Comparison of ENCODE assay signal across 14 mouse cellular contexts in genomic region chrX:94125950-94126349, GRCm38 (mm10).
"Had no signal": no experiment of that assay in that cellular context is flagged by ENCODE, and none has a peak within 500 bp of the region (broad histone marks: within the 10 kb centered on the region; RNA-seq: fewer than 3 reads in every experiment).

No protein-coding gene starts in this region.

- H3K4me1 ChIP-seq: midbrain, embryonic 10.5 days; midbrain, embryonic 12.5 days; neural tube, embryonic 15.5 days had no signal

- H3K9ac ChIP-seq: liver, embryonic 14.5 days; lung, embryonic 14.5 days; midbrain, embryonic 12.5 days; neural tube, embryonic 13.5 days; neural tube, embryonic 15.5 days had no signal

- H3K9me3 ChIP-seq: midbrain, embryonic 12.5 days; neural tube, embryonic 13.5 days; neural tube, embryonic 15.5 days had no signal

- H3K27ac ChIP-seq: liver, embryonic 14.5 days; midbrain, embryonic 10.5 days; midbrain, embryonic 12.5 days; neural tube, embryonic 13.5 days; neural tube, embryonic 15.5 days had no signal

- DNase-seq: lung, embryonic 14.5 days; lung, postnatal 36 days; midbrain, embryonic 14.5 days; right cerebral cortex, postnatal 14 days; thymus, adult 18-20 months; thymus, postnatal 14 days; thymus, postnatal 36 days had no signal

- H3K4me2 ChIP-seq: lung, embryonic 14.5 days; midbrain, embryonic 12.5 days; neural tube, embryonic 13.5 days; neural tube, embryonic 15.5 days had no signal

- H3K36me3 ChIP-seq: midbrain, embryonic 10.5 days; midbrain, embryonic 12.5 days; neural tube, embryonic 13.5 days; neural tube, embryonic 15.5 days had no signal

- ATAC-seq: midbrain, embryonic 16.5 days had no signal

- H3K4me3 ChIP-seq: midbrain, embryonic 10.5 days; midbrain, embryonic 12.5 days; myocyte; neural tube, embryonic 13.5 days; neural tube, embryonic 15.5 days had no signal
